Mouse (Mus musculus): ENCODE data around the gene Ralbp1.

- TF ChIP-seq CTCF (IDR thresholded peaks at IDR 0.05; ENCODE audit: insufficient read depth, low read length) (no peak), POLR2A (IDR thresholded peaks at IDR 0.05; ENCODE audit: borderline replicate concordance, extremely low read depth, low read depth, low read length) (no peak)
These were observed 41.5 kb upstream of the Ralbp1 start for GRCm38 (mm10) chr17:65927077-65927476.

Measured in lung, adult 2 months (tissue).